Mouse (Mus musculus): ENCODE measurements around the gene Slmap. TPM values are rescaled to one million over a fixed set of nuclear protein-coding genes. Genes with fewer than 3 reads are reported as not detected.

Gene Slmap
- total and polyA plus RNA-seq, 3 experiments = 32.7 to 283 (median 249) TPM

- intact Hi-C loops (cut with DNase I) = no loop called here
- WGBS = 82% methylated on average over 2 of the region's 2 CpGs
- no peaks in the 10 kb centered on the region for H3K79me2 ChIP-seq (replicated peaks; ENCODE audit: control insufficient read depth, insufficient read depth, low read length)
- no peaks in the 10 kb centered on the region for H3K27me3 ChIP-seq (ENCODE audit: control insufficient read depth, insufficient read depth, low read length)
- peaks cover under 1% of the 10 kb centered on the region; the same call in 1 of the 2 replicates for H3K4me1 ChIP-seq (ENCODE audit: control insufficient read depth, insufficient read depth, low read length)
- no peaks in the 10 kb centered on the region for H3K36me3 ChIP-seq (ENCODE audit: control insufficient read depth, insufficient read depth, low read length)
- DNase-seq = no peak
- no peak overlapping the region for H3K9ac ChIP-seq (ENCODE audit: low read depth, low read length)
- no peak overlapping the region for H3K4me3 ChIP-seq
- TF ChIP-seq POLR2A (IDR thresholded peaks at IDR 0.05; ENCODE audit: insufficient read depth, low read depth, low read length) (no peak), EP300 (IDR thresholded peaks at IDR 0.05; ENCODE audit: insufficient read depth, low read depth, low read length) (no peak), CTCF (IDR thresholded peaks at IDR 0.05) (no peak)
- no peak overlapping the region for H3K27ac ChIP-seq
Observed at GRCm38 (mm10) chr14:26552441-26552840, 17.7 kb upstream of the Slmap start.

- no peak overlapping the region for H3K27ac ChIP-seq
- WGBS = 90% methylated on average over 8 of the region's 8 CpGs
- intact Hi-C loops (cut with DNase I) = no loop called here
Observed at GRCm38 (mm10) chr14:26550712-26551111, 16.0 kb upstream of the Slmap start.

GRCm38 (mm10) chr14:26547516-26548488, 13.1 kb upstream of the Slmap start:
- Histone ChIP-seq H3K27me3 (ENCODE audit: control insufficient read depth, insufficient read depth, low read length) (no peaks in the 10 kb centered on the region), H3K36me3 (ENCODE audit: control insufficient read depth, insufficient read depth, low read length) (no peaks in the 10 kb centered on the region), H3K27ac (no peak overlapping the region), H3K4me1 (ENCODE audit: control insufficient read depth, insufficient read depth, low read length) (no peaks in the 10 kb centered on the region), H3K9ac (ENCODE audit: low read depth, low read length) (no peak overlapping the region), H3K4me3 (no peak overlapping the region), H3K79me2 (replicated peaks; ENCODE audit: control insufficient read depth, insufficient read depth, low read length) (no peaks in the 10 kb centered on the region)
- intact Hi-C loops (cut with DNase I) = no loop called here
- DNase-seq = no peak
- WGBS = 77% methylated on average over 10 of the region's 10 CpGs
- no peak for TF ChIP-seq CTCF (IDR thresholded peaks at IDR 0.05)
- TF ChIP-seq POLR2A (IDR thresholded peaks at IDR 0.05; ENCODE audit: insufficient read depth, low read depth, low read length) = no peak
- TF ChIP-seq EP300 (IDR thresholded peaks at IDR 0.05; ENCODE audit: insufficient read depth, low read depth, low read length) = no peak

More at GRCm38 (mm10) chr14:26550712-26551111, 16.0 kb upstream of the Slmap start:
- Histone ChIP-seq H3K27me3 (ENCODE audit: control insufficient read depth, insufficient read depth, low read length) (no peaks in the 10 kb centered on the region), H3K4me1 (ENCODE audit: control insufficient read depth, insufficient read depth, low read length) (no peaks in the 10 kb centered on the region), H3K4me3 (no peak overlapping the region), H3K9ac (ENCODE audit: low read depth, low read length) (no peak overlapping the region), H3K79me2 (replicated peaks; ENCODE audit: control insufficient read depth, insufficient read depth, low read length) (no peaks in the 10 kb centered on the region), H3K36me3 (ENCODE audit: control insufficient read depth, insufficient read depth, low read length) (no peaks in the 10 kb centered on the region)
- no peak for DNase-seq
- TF ChIP-seq EP300 (IDR thresholded peaks at IDR 0.05; ENCODE audit: insufficient read depth, low read depth, low read length) = no peak
- no peak for TF ChIP-seq CTCF (IDR thresholded peaks at IDR 0.05)
- TF ChIP-seq POLR2A (IDR thresholded peaks at IDR 0.05; ENCODE audit: insufficient read depth, low read depth, low read length) = no peak

GRCm38 (mm10) chr14:26542136-26542535, 7.4 kb upstream of the Slmap start:
- no peaks in the 10 kb centered on the region for H3K36me3 ChIP-seq (ENCODE audit: control insufficient read depth, insufficient read depth, low read length)
- no peaks in the 10 kb centered on the region for H3K27me3 ChIP-seq (ENCODE audit: control insufficient read depth, insufficient read depth, low read length)
- DNase-seq = no peak
- no peak overlapping the region for H3K9ac ChIP-seq (ENCODE audit: low read depth, low read length)
- no peaks in the 10 kb centered on the region for H3K79me2 ChIP-seq (replicated peaks; ENCODE audit: control insufficient read depth, insufficient read depth, low read length)
- no peak overlapping the region for H3K27ac ChIP-seq
- TF ChIP-seq EP300 (IDR thresholded peaks at IDR 0.05; ENCODE audit: insufficient read depth, low read depth, low read length) = no peak
- TF ChIP-seq CTCF (IDR thresholded peaks at IDR 0.05) = no peak
- no peak for TF ChIP-seq POLR2A (IDR thresholded peaks at IDR 0.05; ENCODE audit: insufficient read depth, low read depth, low read length)
- intact Hi-C loops (cut with DNase I) = no loop called here
- no peak overlapping the region for H3K4me3 ChIP-seq
- no peaks in the 10 kb centered on the region for H3K4me1 ChIP-seq (ENCODE audit: control insufficient read depth, insufficient read depth, low read length)
- WGBS = 94% methylated on average over 1 of the region's 1 CpGs

GRCm38 (mm10) chr14:26540577-26540976, 5.8 kb upstream of the Slmap start:
- no peak for TF ChIP-seq EP300 (IDR thresholded peaks at IDR 0.05; ENCODE audit: insufficient read depth, low read depth, low read length)
- TF ChIP-seq CTCF (IDR thresholded peaks at IDR 0.05) = no peak
- TF ChIP-seq POLR2A (IDR thresholded peaks at IDR 0.05; ENCODE audit: insufficient read depth, low read depth, low read length) = no peak
- Histone ChIP-seq H3K4me3 (no peak overlapping the region), H3K36me3 (ENCODE audit: control insufficient read depth, insufficient read depth, low read length) (no peaks in the 10 kb centered on the region), H3K27ac (no peak overlapping the region; the same call in 1 of the 2 replicates), H3K79me2 (replicated peaks; ENCODE audit: control insufficient read depth, insufficient read depth, low read length) (no peaks in the 10 kb centered on the region), H3K9ac (ENCODE audit: low read depth, low read length) (no peak overlapping the region), H3K4me1 (ENCODE audit: control insufficient read depth, insufficient read depth, low read length) (no peaks in the 10 kb centered on the region), H3K27me3 (ENCODE audit: control insufficient read depth, insufficient read depth, low read length) (no peaks in the 10 kb centered on the region)
- peak in 1 of 2 experiments; percentile 20 for DNase-seq
- intact Hi-C loops (cut with DNase I) = no loop called here
- WGBS = 57% methylated on average over 1 of the region's 1 CpGs

GRCm38 (mm10) chr14:26539241-26539640, 4.5 kb upstream of the Slmap start:
- intact Hi-C loops (cut with DNase I) = loop anchor here (5.0 kb wide), 1 partner anchor 128 kb away; the partner anchor contains the start of gene Pde12
- Histone ChIP-seq H3K27ac (no peak overlapping the region), H3K79me2 (replicated peaks; ENCODE audit: control insufficient read depth, insufficient read depth, low read length) (peaks cover under 1% of the 10 kb centered on the region; the same call in 1 of the 2 replicates), H3K27me3 (ENCODE audit: control insufficient read depth, insufficient read depth, low read length) (no peaks in the 10 kb centered on the region), H3K4me3 (no peak overlapping the region), H3K4me1 (ENCODE audit: control insufficient read depth, insufficient read depth, low read length) (no peaks in the 10 kb centered on the region), H3K36me3 (ENCODE audit: control insufficient read depth, insufficient read depth, low read length) (no peaks in the 10 kb centered on the region), H3K9ac (ENCODE audit: low read depth, low read length) (no peak overlapping the region)
- no peak for DNase-seq
- no peak for TF ChIP-seq EP300 (IDR thresholded peaks at IDR 0.05; ENCODE audit: insufficient read depth, low read depth, low read length)
- TF ChIP-seq CTCF (IDR thresholded peaks at IDR 0.05) = no peak
- TF ChIP-seq POLR2A (IDR thresholded peaks at IDR 0.05; ENCODE audit: insufficient read depth, low read depth, low read length) = no peak
- 81% methylated on average over 4 of the region's 4 CpGs for WGBS

All from heart, adult 2 months (tissue).